Mouse (Mus musculus) midbrain, embryonic 11.5 days (tissue): ENCODE data around the gene Arid1a. TPM values are rescaled to one million over a fixed set of nuclear protein-coding genes. Genes with fewer than 3 reads are reported as not detected.

Experiments
- ATAC-seq: fragments of 200-750 bp; cut with Nextera tagmentation; 2 replicates; pipeline ENCODE4 v1.8.0; 2017; ENCODE audit warnings: moderate TSS enrichment, moderate library complexity; ENCODE audit not compliant: low FRiP score
- DNase-seq: peaks from one replicate; pipeline ENCODE4 v3.0.0; 2015; ENCODE audit warnings: low spot score; ENCODE audit errors: missing footprints
- H3K27ac ChIP-seq: fragments of 300-500 bp; sonication (generic); 2 replicates; pipeline ENCODE4 v1.5.1; 2014; ENCODE audit warnings: low read depth, low read length
- H3K27me3 ChIP-seq: fragments of 300-500 bp; sonication (generic); 2 replicates; pipeline ENCODE4 v1.6.1; 2014; ENCODE audit warnings: mild to moderate bottlenecking, low read length, moderate library complexity, mixed read lengths; ENCODE audit not compliant: control insufficient read depth, insufficient read depth
- H3K36me3 ChIP-seq: fragments of 300-500 bp; sonication (generic); 2 replicates; pipeline ENCODE4 v1.6.1; 2014; ENCODE audit warnings: mild to moderate bottlenecking, low read length, moderate library complexity, mixed read lengths; ENCODE audit not compliant: control insufficient read depth, insufficient read depth
- H3K4me1 ChIP-seq: fragments of 300-500 bp; sonication (generic); 2 replicates; pipeline ENCODE4 v1.6.1; 2014; ENCODE audit warnings: low read length; ENCODE audit not compliant: control insufficient read depth, insufficient read depth
- H3K4me2 ChIP-seq: fragments of 300-500 bp; sonication (generic); 2 replicates; pipeline ENCODE4 v1.6.1; 2014; ENCODE audit warnings: mild to moderate bottlenecking, moderate library complexity
- H3K4me3 ChIP-seq: fragments of 300-500 bp; sonication (generic); 2 replicates; pipeline ENCODE4 v1.5.1; 2014; ENCODE audit warnings: low read depth, low read length
- H3K9ac ChIP-seq: fragments of 300-500 bp; sonication (generic); 2 replicates; pipeline ENCODE4 v1.6.1; 2014; ENCODE audit warnings: low read length
- H3K9me3 ChIP-seq: fragments of 300-500 bp; sonication (generic); 2 replicates; pipeline ENCODE4 v1.6.1; 2016; ENCODE audit warnings: low read length; ENCODE audit not compliant: control insufficient read depth
- WGBS: fragments of 180-500 bp; shearing (Covaris S2); extraction: QIAGEN DNeasy Blood & Tissue Kit; methylation state at CpG from one replicate; pipeline ENCODE4 v1.1.7; 2014; 5-methylcytosine and 5-hydroxymethylcytosine counted together
- polyA plus RNA-seq: library from polyadenylated mRNA; unstranded; fragments of >200 nt; fragmentation: Nextera tagmentation; extraction: Ambion mirVana; gene quantifications from 2 replicates; pipeline ENCODE4 v1.2.1, GENCODE M21; 2014

The Arid1a gene
- polyA plus RNA-seq, 1 experiment from 2014 or later = 39.1 TPM

DNA sequence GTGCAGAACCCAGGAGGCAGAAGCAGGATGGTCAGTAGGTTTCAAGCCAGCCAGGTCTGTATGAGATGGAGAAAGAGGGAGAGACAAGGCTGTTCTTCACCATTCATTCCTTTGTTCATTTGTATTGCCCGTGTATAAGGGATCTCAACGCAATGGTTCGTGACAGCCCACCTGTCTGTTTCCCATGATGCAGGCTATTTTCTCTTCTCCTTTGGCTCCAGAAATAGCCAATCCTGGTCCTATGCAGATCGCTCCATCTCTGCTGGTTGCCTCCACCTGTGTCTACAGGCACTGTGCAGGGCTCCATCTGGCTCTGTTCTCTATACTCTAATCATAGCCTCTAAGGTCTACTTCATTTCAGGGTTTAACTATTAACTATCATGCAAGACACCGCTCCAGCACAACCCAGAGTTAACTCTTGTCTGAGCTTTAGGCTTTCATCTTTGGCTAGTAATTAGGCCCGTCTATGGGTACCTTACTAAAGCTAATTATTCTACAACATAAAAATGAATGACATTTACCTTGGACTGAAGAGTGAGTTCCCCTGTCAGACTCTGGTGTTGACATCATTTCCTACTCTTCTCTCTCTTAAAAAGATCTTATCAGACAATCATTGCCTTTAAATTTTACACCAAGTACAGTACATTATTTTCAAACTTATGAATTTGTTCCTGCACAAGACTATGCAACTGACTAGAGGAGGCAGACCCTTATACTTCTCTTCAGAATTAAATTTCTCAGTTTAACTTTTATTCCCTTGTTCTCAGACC, 45.1 kb downstream of the Arid1a start:
- ATAC-seq (no peak), DNase-seq (no peak)
- Histone ChIP-seq H3K9me3 (no peaks in the 10 kb centered on the region), H3K9ac (no peak overlapping the region), H3K4me2 (no peak overlapping the region), H3K4me1 (peaks cover 6% of the 10 kb centered on the region; the same call in 1 of the 2 replicates), H3K36me3 (peaks cover 2% of the 10 kb centered on the region; the same call in 1 of the 2 replicates), H3K27ac (no peak overlapping the region), H3K4me3 (no peak overlapping the region), H3K27me3 (no peaks in the 10 kb centered on the region)
- WGBS = 94% methylated on average over 6 of the region's 6 CpGs

DNA sequence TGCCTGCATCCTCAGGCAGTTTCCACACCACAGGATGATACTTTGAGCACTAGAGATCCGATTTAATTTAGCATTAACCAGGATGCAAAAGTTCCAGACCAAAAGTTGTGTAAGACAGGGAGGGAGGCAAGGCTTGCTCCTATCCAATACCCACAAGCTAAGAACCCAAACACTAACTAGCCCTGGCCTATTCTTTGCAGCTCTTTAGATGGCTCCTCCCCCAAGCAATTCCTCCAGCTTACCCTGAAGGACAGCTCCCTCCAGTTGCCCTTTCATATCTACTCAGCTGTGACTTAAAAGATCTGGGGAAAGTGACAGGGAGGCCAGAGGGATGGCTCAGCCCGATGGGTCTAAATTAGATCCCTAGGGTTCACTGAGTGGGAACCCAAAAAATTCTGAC, 47.2 kb downstream of the Arid1a start:
- Histone ChIP-seq H3K9me3 (no peaks in the 10 kb centered on the region), H3K27me3 (no peaks in the 10 kb centered on the region), H3K4me2 (no peak overlapping the region), H3K36me3 (no peaks in the 10 kb centered on the region; the same call in 1 of the 2 replicates), H3K4me3 (no peak overlapping the region), H3K4me1 (peaks cover 6% of the 10 kb centered on the region; the same call in 1 of the 2 replicates), H3K9ac (no peak overlapping the region), H3K27ac (no peak overlapping the region)
- ATAC-seq (no peak), DNase-seq (no peak)
- WGBS = 41% methylated on average over 2 of the region's 2 CpGs

GRCm38 (mm10) chr4:133707464-133707863, 49.1 kb downstream of the Arid1a start:
- no peaks in the 10 kb centered on the region for H3K27me3 ChIP-seq
- H3K4me2 ChIP-seq = no peak overlapping the region
- H3K27ac ChIP-seq = no peak overlapping the region
- H3K9ac ChIP-seq = no peak overlapping the region
- DNase-seq = no peak
- no peaks in the 10 kb centered on the region for H3K9me3 ChIP-seq
- peaks cover 6% of the 10 kb centered on the region; the same call in 1 of the 2 replicates for H3K4me1 ChIP-seq
- WGBS = 77% methylated on average over 1 of the region's 1 CpGs
- peaks cover 3% of the 10 kb centered on the region; the same call in 1 of the 2 replicates for H3K36me3 ChIP-seq
- no peak for ATAC-seq
- H3K4me3 ChIP-seq = no peak overlapping the region

GRCm38 (mm10) chr4:133706956-133707355, 49.6 kb downstream of the Arid1a start:
- ATAC-seq (no peak), DNase-seq (no peak)
- no peaks in the 10 kb centered on the region for H3K9me3 ChIP-seq
- H3K9ac ChIP-seq = no peak overlapping the region
- no peaks in the 10 kb centered on the region for H3K27me3 ChIP-seq
- peaks cover 6% of the 10 kb centered on the region; the same call in 1 of the 2 replicates for H3K4me1 ChIP-seq
- no peak overlapping the region for H3K4me2 ChIP-seq
- 84% methylated on average over 8 of the region's 8 CpGs for WGBS
- no peak overlapping the region for H3K4me3 ChIP-seq
- peaks cover 3% of the 10 kb centered on the region; the same call in 1 of the 2 replicates for H3K36me3 ChIP-seq
- H3K27ac ChIP-seq = no peak overlapping the region

DNA sequence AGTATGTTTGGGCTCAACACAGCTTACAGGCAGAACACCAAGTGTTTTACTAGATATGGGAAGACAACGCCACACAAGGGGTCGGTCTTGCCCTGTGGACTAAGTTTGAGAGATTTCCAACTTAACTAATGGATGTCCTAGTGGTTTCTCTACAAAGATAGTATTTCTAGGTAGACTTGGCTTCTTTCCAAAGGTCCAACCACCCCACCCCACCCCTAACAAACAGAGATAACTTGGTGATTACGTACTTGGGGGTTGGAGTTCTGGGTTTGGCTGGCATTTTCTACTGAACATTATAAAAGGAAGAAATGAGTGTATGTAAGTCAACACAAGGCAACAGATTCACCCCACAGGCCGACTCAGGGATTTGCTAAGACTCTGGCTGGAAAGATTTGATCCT, 51.5 kb downstream of the Arid1a start:
- Histone ChIP-seq H3K4me3 (no peak overlapping the region), H3K36me3 (peaks cover 7% of the 10 kb centered on the region), H3K27ac (no peak overlapping the region), H3K4me2 (no peak overlapping the region), H3K9me3 (no peaks in the 10 kb centered on the region), H3K4me1 (peaks cover 6% of the 10 kb centered on the region; the same call in 1 of the 2 replicates), H3K27me3 (no peaks in the 10 kb centered on the region), H3K9ac (no peak overlapping the region)
- ATAC-seq (no peak), DNase-seq (no peak)
- 95% methylated on average over 4 of the region's 4 CpGs for WGBS

DNA sequence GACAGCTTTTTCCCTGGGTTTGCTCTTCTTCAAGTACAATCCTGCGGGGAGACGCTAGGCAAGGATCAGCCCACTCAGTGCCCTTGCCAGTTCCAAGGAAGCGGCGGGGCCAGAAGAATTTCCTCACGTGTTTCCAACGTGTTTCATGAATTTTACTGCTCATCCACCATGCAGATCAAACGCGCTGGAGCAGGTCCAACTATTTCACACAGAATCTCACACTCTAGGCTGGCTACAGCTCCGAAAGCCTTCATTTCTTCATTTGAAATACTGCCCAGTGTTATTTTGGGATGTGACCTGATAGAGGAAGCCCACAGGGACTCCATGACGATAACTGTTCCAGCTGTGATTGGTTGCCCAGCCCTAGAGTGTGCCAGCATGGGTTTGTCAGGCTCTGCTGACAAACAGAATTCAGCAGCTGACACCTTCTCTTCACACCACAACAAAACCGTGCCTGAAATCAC, 55.6 kb downstream of the Arid1a start:
- Histone ChIP-seq H3K9me3 (no peaks in the 10 kb centered on the region), H3K27ac (no peak overlapping the region), H3K9ac (no peak overlapping the region), H3K27me3 (no peaks in the 10 kb centered on the region), H3K36me3 (peaks cover 8% of the 10 kb centered on the region), H3K4me2 (no peak overlapping the region), H3K4me1 (no peaks in the 10 kb centered on the region), H3K4me3 (no peak overlapping the region)
- ATAC-seq (no peak), DNase-seq (no peak)
- WGBS = 94% methylated on average over 11 of the region's 11 CpGs

GRCm38 (mm10) chr4:133695363-133695762, 61.2 kb downstream of the Arid1a start:
- DNase-seq = no peak
- H3K36me3 ChIP-seq = peaks cover 50% of the 10 kb centered on the region
- H3K9me3 ChIP-seq = no peaks in the 10 kb centered on the region
- no peak overlapping the region for H3K4me2 ChIP-seq
- no peak for ATAC-seq
- H3K9ac ChIP-seq = no peak overlapping the region
- H3K27me3 ChIP-seq = no peaks in the 10 kb centered on the region
- no peak overlapping the region for H3K4me3 ChIP-seq
- no peaks in the 10 kb centered on the region for H3K4me1 ChIP-seq
- 84% methylated on average over 3 of the region's 3 CpGs for WGBS
- no peak overlapping the region for H3K27ac ChIP-seq

GRCm38 (mm10) chr4:133690252-133690651, 66.3 kb downstream of the Arid1a start:
- Histone ChIP-seq H3K9me3 (no peaks in the 10 kb centered on the region), H3K36me3 (peaks cover 85% of the 10 kb centered on the region), H3K9ac (no peak overlapping the region), H3K4me2 (no peak overlapping the region), H3K4me1 (no peaks in the 10 kb centered on the region), H3K27ac (no peak overlapping the region), H3K27me3 (no peaks in the 10 kb centered on the region), H3K4me3 (no peak overlapping the region)
- DNase-seq (no peak), ATAC-seq (no peak)
- 84% methylated on average over 5 of the region's 5 CpGs for WGBS

- Histone ChIP-seq H3K9ac (no peak overlapping the region), H3K4me3 (no peak overlapping the region), H3K36me3 (peaks cover 85% of the 10 kb centered on the region), H3K4me1 (no peaks in the 10 kb centered on the region), H3K27ac (no peak overlapping the region), H3K27me3 (no peaks in the 10 kb centered on the region), H3K4me2 (no peak overlapping the region), H3K9me3 (no peaks in the 10 kb centered on the region)
- no peak for DNase-seq
- 92% methylated on average over 7 of the region's 7 CpGs for WGBS
- no peak for ATAC-seq
Measured at GRCm38 (mm10) chr4:133688417-133689067, 68.0 kb downstream of the Arid1a start.
